Comparison of ENCODE assay signal across 8 mouse cellular contexts in the genomic region with DNA sequence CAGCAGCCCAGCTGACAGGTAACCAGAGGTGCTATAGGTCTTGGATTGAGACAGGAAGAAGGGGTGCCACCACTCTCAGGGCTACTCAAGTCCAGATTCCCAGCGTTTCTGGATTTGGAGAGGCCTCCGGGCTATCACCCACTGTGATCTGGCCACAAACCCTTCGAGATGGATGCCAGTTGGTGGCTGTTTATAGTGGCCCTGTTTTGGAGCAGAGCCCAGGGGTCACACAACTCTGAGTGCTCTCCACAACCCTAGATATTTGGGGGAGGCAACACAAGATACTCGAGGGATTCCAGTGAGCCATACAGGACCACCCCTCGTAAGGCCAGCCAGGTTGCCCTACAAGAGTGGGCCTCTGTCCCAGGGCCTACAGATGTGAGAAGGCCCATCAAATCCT. TPM values are rescaled to one million over a fixed set of nuclear protein-coding genes. Genes with fewer than 3 reads are reported as not detected.
DNase-seq lines count a peak whose midpoint lies in the region; ATAC-seq and TF ChIP-seq lines count a peak whose summit lies in the region.

No protein-coding gene starts in this region.

- no peak for TF ChIP-seq POLR2A in MEL (IDR thresholded peaks at IDR 0.05; ENCODE audit: control insufficient read depth in 1 of 2, insufficient read depth in 1 of 2, low read depth in 1 of 2, low read length in 2 of 2, poor library complexity in 1 of 2)

- H3K27ac ChIP-seq in heart, embryonic 10.5 days: peak overlapping the region; percentile 98
- H3K27ac ChIP-seq in MEL (ENCODE audit: control insufficient read depth, low read depth, low read length) (no peak overlapping the region), macrophage (no peak overlapping the region)
- H3K27ac ChIP-seq in forebrain, postnatal 0 days (ENCODE audit: low read depth, low read length): no peak overlapping the region

- peak overlapping the region; percentile 95 for H3K4me3 ChIP-seq in heart, embryonic 10.5 days
- H3K4me3 ChIP-seq in MEL (ENCODE audit: control insufficient read depth in 1 of 2, insufficient read depth in 1 of 2, low read depth in 2 of 2, low read length in 2 of 2) (peak overlapping the region; percentile 81 to 96), macrophage (ENCODE audit: inconsistent target) (peak overlapping the region; percentile 39; the same call in 1 of the 2 replicates)
- peak overlapping the region; percentile 91; the same call in 1 of the 2 replicates for H3K4me3 ChIP-seq in forebrain, postnatal 0 days (ENCODE audit: low read depth, low read length)

- no peak for TF ChIP-seq RAD21 in MEL (IDR thresholded peaks at IDR 0.05; ENCODE audit: low read depth, low read length)

- H3K79me2 ChIP-seq in MEL (ENCODE audit: control insufficient read depth, insufficient read depth, low read length, poor library complexity) (peaks cover 61% of the 10 kb centered on the region), macrophage (ENCODE audit: inconsistent target) (peaks cover 58% of the 10 kb centered on the region)

- DNase-seq in heart, embryonic 10.5 days (ENCODE audit: low spot score): no peak
- no peak for DNase-seq in heart, adult 8-10 months (ENCODE audit: low spot score)
- no peak for DNase-seq in MEL (ENCODE audit: low read depth, low spot score)
- no peak for DNase-seq in forebrain, postnatal 0 days
- DNase-seq in right cerebral cortex, postnatal 25 days: no peak
- no peak for DNase-seq in adrenal gland, postnatal 25 days
- DNase-seq in testis, postnatal 10 days (ENCODE audit: low spot score): no peak

- WGBS in heart, embryonic 10.5 days: 22% methylated on average over 5 of the region's 5 CpGs
- 14% methylated on average over 5 of the region's 5 CpGs for WGBS in forebrain, postnatal 0 days
- 44% methylated on average over 5 of the region's 5 CpGs for WGBS in macrophage (ENCODE audit: missing documents)

- H3K36me3 ChIP-seq in heart, embryonic 10.5 days: no peaks in the 10 kb centered on the region
- H3K36me3 ChIP-seq in MEL (ENCODE audit: control insufficient read depth in 1 of 2, insufficient read depth in 2 of 2, low read length in 2 of 2): peaks cover 0 to 5% of the 10 kb centered on the region in 2 experiments; a peak in 1 of 4 replicates
- H3K36me3 ChIP-seq in forebrain, postnatal 0 days (ENCODE audit: insufficient read depth): no peaks in the 10 kb centered on the region
- no peaks in the 10 kb centered on the region for H3K36me3 ChIP-seq in macrophage (ENCODE audit: inconsistent target)

- H3K27me3 ChIP-seq in heart, embryonic 10.5 days (ENCODE audit: insufficient read depth, poor library complexity, severe bottlenecking): no peaks in the 10 kb centered on the region
- no peaks in the 10 kb centered on the region for H3K27me3 ChIP-seq in MEL (ENCODE audit: control insufficient read depth in 1 of 2, insufficient read depth in 2 of 2, low read length in 2 of 2)
- no peaks in the 10 kb centered on the region for H3K27me3 ChIP-seq in forebrain, postnatal 0 days (ENCODE audit: insufficient read depth, low read length)

- peaks cover 66% of the 10 kb centered on the region for H3K4me1 ChIP-seq in heart, embryonic 10.5 days
- peaks cover 11 to 22% of the 10 kb centered on the region in 2 experiments for H3K4me1 ChIP-seq in MEL (ENCODE audit: control insufficient read depth in 1 of 2, insufficient read depth in 2 of 2, low read length in 2 of 2)
- peaks cover 20% of the 10 kb centered on the region for H3K4me1 ChIP-seq in forebrain, postnatal 0 days (ENCODE audit: insufficient read depth)

- TF ChIP-seq EP300 in MEL (IDR thresholded peaks at IDR 0.05; ENCODE audit: low read depth in 1 of 2, low read length in 2 of 2): no peak

- ATAC-seq in forebrain, postnatal 0 days: no peak

- H3K9ac ChIP-seq in MEL (ENCODE audit: control insufficient read depth, low read depth, low read length, poor library complexity, severe bottlenecking): peak overlapping the region; percentile 91
- peak overlapping the region; percentile 91; the same call in 1 of the 2 replicates for H3K9ac ChIP-seq in forebrain, postnatal 0 days

- no peaks in the 10 kb centered on the region for H3K9me3 ChIP-seq in heart, embryonic 10.5 days
- no peaks in the 10 kb centered on the region for H3K9me3 ChIP-seq in MEL (replicated peaks; ENCODE audit: insufficient read depth, low read length)
- H3K9me3 ChIP-seq in forebrain, postnatal 0 days (ENCODE audit: low read length): no peaks in the 10 kb centered on the region

- peak overlapping the region; percentile 85 for H3K4me2 ChIP-seq in forebrain, postnatal 0 days (ENCODE audit: low read depth)

- no peak for TF ChIP-seq CTCF in MEL (IDR thresholded peaks at IDR 0.05 in 2 of 3, conservative IDR thresholded peaks at IDR 0.05 in 1 of 3; ENCODE audit: control insufficient read depth in 1 of 3, insufficient read depth in 1 of 3, low read depth in 2 of 3, low read length in 3 of 3, poor library complexity in 1 of 3, severe bottlenecking in 1 of 3)
- no peak for TF ChIP-seq CTCF in forebrain, postnatal 0 days (IDR thresholded peaks at IDR 0.05; ENCODE audit: low read depth)

TF ChIP-seq in MEL, 35 proteins besides CTCF, POLR2A, EP300 and RAD21:
- TF ChIP-seq ZNF384 (IDR thresholded peaks at IDR 0.05; ENCODE audit: low read depth, low read length) (no peak), MYC (IDR thresholded peaks at IDR 0.05; ENCODE audit: low read depth, low read length) (no peak), MYB (IDR thresholded peaks at IDR 0.05; ENCODE audit: low read depth, low read length) (no peak)

RNA-seq across cellular contexts. Expression of gene Phf2, which starts 1.8 kb away (rescaled TPM):
- 4.1 and 6.8 TPM in 2 replicates for polyA plus RNA-seq in heart, embryonic 10.5 days (2016; fragmentation: Nextera tagmentation; extraction: Ambion mirVana)
- total RNA-seq in heart, adult 8-10 months (2022): 10 to 100 TPM; 26.8 to 31.5 (median 29.9) TPM
- 9.9 and 10.2 TPM in 2 replicates for total RNA-seq in MEL (2012; rRNA removed)
- polyA plus RNA-seq in MEL (2012; ENCODE audit: insufficient read depth in 1 of 2, insufficient read length in 2 of 2, low read depth in 1 of 2, low replicate concordance in 2 of 2, missing spikeins in 1 of 2) (10 to 100 TPM; 29.6 to 52.7 TPM), macrophage (2018) (17.3 to 20.6 TPM (median 20.4 TPM) in 3 replicates)
- total RNA-seq in forebrain, postnatal 0 days (2014; rRNA removed): 21.5 and 30.3 TPM in 2 replicates
- 3.7 and 4.7 TPM in 2 replicates for polyA plus RNA-seq in forebrain, postnatal 0 days (2015; fragmentation: Nextera tagmentation; extraction: Ambion mirVana)
- total RNA-seq in macrophage (2018; cell fraction: chromatin; rRNA removed): 10 to 100 TPM in 23 of 26 experiments, 1 to 10 TPM in 3; 5.8 to 32.4 (median 19.6) TPM
- 10 to 100 TPM; 15.5 to 29.1 (median 21.7) TPM for total RNA-seq in macrophage (2018; cell fraction: cytosol; rRNA removed)
- 10 to 100 TPM; 12.3 to 29.5 (median 22.7) TPM for total RNA-seq in macrophage (2018; cell fraction: nucleus; rRNA removed)
- 42.7 and 43.0 TPM in 2 replicates for total RNA-seq in adrenal gland, postnatal 25 days (2021)

Comparison
In these comparisons a context has a peak if more than half of its experiments do, and no peak if none do; other contexts are left out.
1. H3K4me3 ChIP-seq: peak in every context shown above with its lines; median percentile 95 in heart, embryonic 10.5 days; 91 in forebrain, postnatal 0 days; 88 in MEL; 39 in macrophage.